Mouse (Mus musculus) hindbrain, embryonic 13.5 days (tissue): Measurements from ENCODE around the gene Lyrm7. TPM values are rescaled to one million over a fixed set of nuclear protein-coding genes. Genes with fewer than 3 reads are reported as not detected.
"Not testable (repeated sequence)": the region's sequence is repeated elsewhere in the genome, so short reads cannot be mapped to it uniquely, and the experiment has no call there.

Experiments used
- ATAC-seq: fragments of 200-750 bp; cut with Nextera tagmentation; 2 replicates; pipeline ENCODE4 v1.8.0; 2017; ENCODE audit warnings: moderate TSS enrichment; ENCODE audit not compliant: low FRiP score
- H3K27ac ChIP-seq: fragments of 300-500 bp; sonication (generic); 2 replicates; pipeline ENCODE4 v1.5.1; 2015; ENCODE audit warnings: inconsistent platforms, mild to moderate bottlenecking, moderate library complexity
- H3K27me3 ChIP-seq: fragments of 300-500 bp; sonication (generic); 2 replicates; pipeline ENCODE4 v1.6.1; 2015; ENCODE audit warnings: mild to moderate bottlenecking, inconsistent platforms
- H3K36me3 ChIP-seq: fragments of 300-500 bp; sonication (generic); 2 replicates; pipeline ENCODE4 v1.6.1; 2015; ENCODE audit warnings: mild to moderate bottlenecking, inconsistent platforms
- H3K4me1 ChIP-seq: fragments of 300-500 bp; sonication (generic); replicated peaks from 2 replicates; pipeline ENCODE4 v1.6.1; 2015; ENCODE audit warnings: inconsistent platforms
- H3K4me2 ChIP-seq: fragments of 300-500 bp; sonication (generic); 2 replicates; pipeline ENCODE4 v1.6.1; 2015; ENCODE audit warnings: inconsistent platforms, mild to moderate bottlenecking, moderate library complexity
- H3K4me3 ChIP-seq: fragments of 300-500 bp; sonication (generic); 2 replicates; pipeline ENCODE4 v1.5.1; 2015; ENCODE audit warnings: mild to moderate bottlenecking, inconsistent platforms
- H3K9ac ChIP-seq: fragments of 300-500 bp; sonication (generic); 2 replicates; pipeline ENCODE4 v1.6.1; 2015; ENCODE audit warnings: mild to moderate bottlenecking, inconsistent platforms
- H3K9me3 ChIP-seq: fragments of 300-500 bp; sonication (generic); 2 replicates; pipeline ENCODE4 v1.6.1; 2016; ENCODE audit warnings: inconsistent platforms
- WGBS: fragments of 180-500 bp; shearing (Covaris S2); methylation state at CpG from one replicate; pipeline ENCODE4 v1.1.7; 2015; 5-methylcytosine and 5-hydroxymethylcytosine counted together
- polyA plus RNA-seq: library from polyadenylated mRNA; unstranded; fragments of >200 nt; fragmentation: Nextera tagmentation; extraction: Ambion mirVana; gene quantifications from 2 replicates; pipeline ENCODE4 v1.2.1, GENCODE M21; 2015

The Lyrm7 gene
- polyA plus RNA-seq, 1 experiment from 2014 or later: 11.7 TPM

- 36% methylated on average over 5 of the region's 5 CpGs for WGBS
Measured at GRCm38 (mm10) chr11:54897470-54897869, 36.8 kb upstream of the Lyrm7 start.

GRCm38 (mm10) chr11:54896646-54897045, 35.9 kb upstream of the Lyrm7 start:
- H3K36me3 ChIP-seq, H3K4me1 ChIP-seq, H3K4me3 ChIP-seq, H3K9ac ChIP-seq, ATAC-seq, H3K4me2 ChIP-seq, H3K9me3 ChIP-seq, H3K27ac ChIP-seq, H3K27me3 ChIP-seq: not testable (repeated sequence)
- 93% methylated on average over 3 of the region's 3 CpGs for WGBS

More at GRCm38 (mm10) chr11:54897470-54897869, 36.8 kb upstream of the Lyrm7 start:
- H3K27me3 ChIP-seq: no peaks in the 10 kb centered on the region
- no peak overlapping the region for H3K27ac ChIP-seq
- no peak for ATAC-seq
- no peaks in the 10 kb centered on the region for H3K9me3 ChIP-seq
- H3K4me2 ChIP-seq: no peak overlapping the region
- peaks cover 3% of the 10 kb centered on the region; the same call in 1 of the 2 replicates for H3K4me1 ChIP-seq
- no peak overlapping the region for H3K4me3 ChIP-seq
- no peak overlapping the region for H3K9ac ChIP-seq
- H3K36me3 ChIP-seq: no peaks in the 10 kb centered on the region

- Histone ChIP-seq H3K4me1 (no peaks in the 10 kb centered on the region), H3K9me3 (no peaks in the 10 kb centered on the region), H3K4me3 (no peak overlapping the region), H3K4me2 (no peak overlapping the region), H3K27me3 (no peaks in the 10 kb centered on the region), H3K27ac (no peak overlapping the region), H3K36me3 (no peaks in the 10 kb centered on the region), H3K9ac (no peak overlapping the region)
- ATAC-seq: no peak
- 71% methylated on average over 9 of the region's 9 CpGs for WGBS
Measured at GRCm38 (mm10) chr11:54894589-54894988, 33.9 kb upstream of the Lyrm7 start.

GRCm38 (mm10) chr11:54892091-54892490, 31.4 kb upstream of the Lyrm7 start:
- H3K27ac ChIP-seq: no peak overlapping the region
- no peaks in the 10 kb centered on the region for H3K4me1 ChIP-seq
- no peak for ATAC-seq
- H3K4me3 ChIP-seq: no peak overlapping the region
- no peaks in the 10 kb centered on the region for H3K27me3 ChIP-seq
- 54% methylated on average over 7 of the region's 7 CpGs for WGBS
- no peaks in the 10 kb centered on the region for H3K9me3 ChIP-seq
- no peak overlapping the region for H3K9ac ChIP-seq
- H3K36me3 ChIP-seq: no peaks in the 10 kb centered on the region
- H3K4me2 ChIP-seq: no peak overlapping the region

GRCm38 (mm10) chr11:54891341-54891740, 30.6 kb upstream of the Lyrm7 start:
- Histone ChIP-seq H3K9me3 (no peaks in the 10 kb centered on the region), H3K4me3 (no peak overlapping the region), H3K27ac (no peak overlapping the region), H3K27me3 (0 out of 2 replicates have a peak, but pooled peaks cover 2% of the 10 kb centered on the region), H3K36me3 (no peaks in the 10 kb centered on the region), H3K4me2 (no peak overlapping the region), H3K9ac (no peak overlapping the region), H3K4me1 (no peaks in the 10 kb centered on the region)
- ATAC-seq: no peak
- 83% methylated on average over 5 of the region's 5 CpGs for WGBS

- 87% methylated on average over 6 of the region's 6 CpGs for WGBS
- Histone ChIP-seq H3K4me3 (no peak overlapping the region), H3K27ac (no peak overlapping the region), H3K4me2 (no peak overlapping the region), H3K27me3 (peaks cover 10% of the 10 kb centered on the region; the same call in 1 of the 2 replicates), H3K36me3 (no peaks in the 10 kb centered on the region), H3K9me3 (no peaks in the 10 kb centered on the region), H3K9ac (no peak overlapping the region), H3K4me1 (no peaks in the 10 kb centered on the region; the same call in 1 of the 2 replicates)
- no peak for ATAC-seq
Measured at GRCm38 (mm10) chr11:54887927-54888326, 27.2 kb upstream of the Lyrm7 start.

- H3K4me1 ChIP-seq: peaks cover 6% of the 10 kb centered on the region; the same call in 1 of the 2 replicates
- no peaks in the 10 kb centered on the region for H3K36me3 ChIP-seq
- no peak for ATAC-seq
- H3K27ac ChIP-seq: no peak overlapping the region
- no peak overlapping the region for H3K4me2 ChIP-seq
- no peaks in the 10 kb centered on the region for H3K9me3 ChIP-seq
- H3K4me3 ChIP-seq: no peak overlapping the region
- 89% methylated on average over 2 of the region's 2 CpGs for WGBS
- H3K9ac ChIP-seq: no peak overlapping the region
- peaks cover 10% of the 10 kb centered on the region; the same call in 1 of the 2 replicates for H3K27me3 ChIP-seq
Measured at GRCm38 (mm10) chr11:54885406-54885805, 24.7 kb upstream of the Lyrm7 start.

- H3K4me1 ChIP-seq: peaks cover 6% of the 10 kb centered on the region; the same call in 1 of the 2 replicates
- no peak for ATAC-seq
- H3K9ac ChIP-seq: no peak overlapping the region
- H3K4me3 ChIP-seq: no peak overlapping the region
- H3K4me2 ChIP-seq: no peak overlapping the region
- no peak overlapping the region for H3K27ac ChIP-seq
- H3K27me3 ChIP-seq: peaks cover 10% of the 10 kb centered on the region; the same call in 1 of the 2 replicates
- WGBS: 20% methylated on average over 5 of the region's 5 CpGs
- no peaks in the 10 kb centered on the region for H3K9me3 ChIP-seq
- H3K36me3 ChIP-seq: no peaks in the 10 kb centered on the region
Measured at GRCm38 (mm10) chr11:54884937-54885336, 24.2 kb upstream of the Lyrm7 start.

- H3K27ac ChIP-seq: no peak overlapping the region
- no peak overlapping the region for H3K4me2 ChIP-seq
- no peaks in the 10 kb centered on the region for H3K9me3 ChIP-seq
- H3K36me3 ChIP-seq: no peaks in the 10 kb centered on the region
- no peak overlapping the region for H3K9ac ChIP-seq
- ATAC-seq: no peak
- 88% methylated on average over 5 of the region's 5 CpGs for WGBS
- no peak overlapping the region for H3K4me3 ChIP-seq
- peaks cover 6% of the 10 kb centered on the region; the same call in 1 of the 2 replicates for H3K4me1 ChIP-seq
- H3K27me3 ChIP-seq: peaks cover 10% of the 10 kb centered on the region; the same call in 1 of the 2 replicates
Measured at GRCm38 (mm10) chr11:54884197-54884828, 23.6 kb upstream of the Lyrm7 start.

GRCm38 (mm10) chr11:54882671-54883070, 22.0 kb upstream of the Lyrm7 start:
- 30% methylated on average over 8 of the region's 8 CpGs for WGBS

GRCm38 (mm10) chr11:54881051-54881474, 20.3 kb upstream of the Lyrm7 start:
- Histone ChIP-seq H3K4me1 (peaks cover 6% of the 10 kb centered on the region; the same call in 1 of the 2 replicates), H3K9me3 (no peaks in the 10 kb centered on the region), H3K27me3 (peaks cover 5% of the 10 kb centered on the region; the same call in 1 of the 2 replicates), H3K9ac (no peak overlapping the region), H3K27ac (no peak overlapping the region), H3K36me3 (no peaks in the 10 kb centered on the region), H3K4me3 (no peak overlapping the region), H3K4me2 (no peak overlapping the region)
- 0% methylated on average over 2 of the region's 2 CpGs for WGBS
- no peak for ATAC-seq

More at GRCm38 (mm10) chr11:54882671-54883070, 22.0 kb upstream of the Lyrm7 start:
- H3K9me3 ChIP-seq: no peaks in the 10 kb centered on the region
- no peak overlapping the region for H3K9ac ChIP-seq
- no peak for ATAC-seq
- H3K36me3 ChIP-seq: no peaks in the 10 kb centered on the region
- H3K27me3 ChIP-seq: peaks cover 10% of the 10 kb centered on the region; the same call in 1 of the 2 replicates
- no peak overlapping the region for H3K4me3 ChIP-seq
- H3K4me2 ChIP-seq: no peak overlapping the region
- H3K27ac ChIP-seq: no peak overlapping the region
- H3K4me1 ChIP-seq: peaks cover 6% of the 10 kb centered on the region; the same call in 1 of the 2 replicates

GRCm38 (mm10) chr11:54879922-54880321, 19.2 kb upstream of the Lyrm7 start:
- Histone ChIP-seq H3K9ac (no peak overlapping the region), H3K4me2 (no peak overlapping the region), H3K4me3 (no peak overlapping the region), H3K9me3 (no peaks in the 10 kb centered on the region), H3K27me3 (no peaks in the 10 kb centered on the region), H3K36me3 (0 out of 2 replicates have a peak, but pooled peaks cover 2% of the 10 kb centered on the region), H3K27ac (no peak overlapping the region), H3K4me1 (peaks cover 6% of the 10 kb centered on the region; the same call in 1 of the 2 replicates)
- no peak for ATAC-seq
- 84% methylated on average over 10 of the region's 10 CpGs for WGBS

GRCm38 (mm10) chr11:54879434-54879833, 18.7 kb upstream of the Lyrm7 start:
- no peak for ATAC-seq
- Histone ChIP-seq H3K36me3 (peaks cover 5% of the 10 kb centered on the region), H3K27ac (no peak overlapping the region), H3K27me3 (no peaks in the 10 kb centered on the region), H3K4me3 (no peak overlapping the region), H3K4me2 (no peak overlapping the region), H3K9ac (no peak overlapping the region), H3K9me3 (no peaks in the 10 kb centered on the region), H3K4me1 (peaks cover 6% of the 10 kb centered on the region; the same call in 1 of the 2 replicates)
- WGBS: 39% methylated on average over 4 of the region's 4 CpGs
